Mouse (Mus musculus) small intestine, adult 2 months (tissue): ENCODE results near the gene Rbm42. TPM values are rescaled to one million over a fixed set of nuclear protein-coding genes. Genes with fewer than 3 reads are reported as not detected.

Experiments
- H3K27ac ChIP-seq: fragments of 200-500 bp; 2 replicates; pipeline ENCODE4 v1.5.1; 2012; ENCODE audit warnings: low read depth, low read length, control low read depth, inconsistent platforms; ENCODE audit not compliant: insufficient read depth
- H3K27me3 ChIP-seq: fragments of 200-500 bp; 2 replicates; pipeline ENCODE4 v1.6.1; 2012; ENCODE audit warnings: mild to moderate bottlenecking, moderate library complexity, low read length, inconsistent platforms; ENCODE audit not compliant: control insufficient read depth, insufficient read depth
- H3K36me3 ChIP-seq: fragments of 200-500 bp; 2 replicates; pipeline ENCODE4 v1.6.1; 2012; ENCODE audit warnings: mild to moderate bottlenecking, low read length, control low read depth, inconsistent platforms; ENCODE audit not compliant: control insufficient read depth, insufficient read depth
- H3K4me1 ChIP-seq: fragments of 200-500 bp; 2 replicates; pipeline ENCODE4 v1.6.1; 2012; ENCODE audit warnings: low read length, inconsistent platforms, mixed read lengths; ENCODE audit not compliant: control insufficient read depth, insufficient read depth, insufficient read length
- H3K4me3 ChIP-seq: fragments of 200-500 bp; 2 replicates; pipeline ENCODE4 v1.5.1; 2012; ENCODE audit warnings: low read depth, mild to moderate bottlenecking, control low read depth, inconsistent platforms, low read length, moderate library complexity
- CTCF ChIP-seq: fragments of 200-500 bp; IDR thresholded peaks from 2 replicates; pipeline ENCODE4 v1.5.1; 2012; ENCODE audit warnings: low read depth, mild to moderate bottlenecking, control low read depth, inconsistent platforms, low read length, moderate library complexity, mixed read lengths; ENCODE audit not compliant: insufficient replicate concordance, insufficient read length; ENCODE audit errors: extremely low read depth
- POLR2A ChIP-seq: fragments of 200-500 bp; IDR thresholded peaks from 2 replicates; pipeline ENCODE4 v1.6.1; 2012; ENCODE audit warnings: low read depth, mild to moderate bottlenecking, control low read depth, inconsistent platforms, low read length, moderate library complexity
- WGBS: fragments of 180-500 bp; shearing (Covaris S2); methylation state at CpG from one replicate; pipeline ENCODE4 v1.1.7; 2018; 5-methylcytosine and 5-hydroxymethylcytosine counted together
- polyA plus RNA-seq: library from polyadenylated mRNA; depleted of rRNA; stranded (reverse); fragments of >200 nt; gene quantifications from 2 replicates; pipeline ENCODE4 v1.2.3, GENCODE M21; 2012

Gene Rbm42
- polyA plus RNA-seq, 1 experiment, result 94.9 TPM

DNA sequence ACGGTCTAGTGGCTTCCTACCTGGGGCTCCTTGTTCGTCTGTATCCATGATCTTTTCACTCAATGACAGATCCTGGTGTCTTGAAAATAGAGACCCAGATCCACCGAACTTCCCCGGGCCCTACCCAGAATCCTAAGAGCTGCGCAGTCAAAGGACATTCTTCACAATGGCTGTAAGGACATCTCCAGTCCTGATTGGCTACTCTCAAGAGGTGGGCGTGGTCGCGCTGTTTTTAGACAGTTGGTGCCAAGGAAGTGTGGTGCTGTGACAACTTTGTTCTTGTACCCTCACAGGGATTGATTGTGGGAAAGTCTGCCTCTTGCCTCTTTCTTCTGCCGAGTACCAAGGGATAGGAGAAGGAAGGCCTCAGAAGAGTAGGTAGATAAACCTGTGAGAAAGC lies 21.4 kb upstream of the Rbm42 start, which contains the start of gene Pmis2:
Pmis2 (minus strand) TSS at position 126 of the 400 bp plus-strand sequence.
- TF ChIP-seq POLR2A (no peak), CTCF (no peak)

DNA sequence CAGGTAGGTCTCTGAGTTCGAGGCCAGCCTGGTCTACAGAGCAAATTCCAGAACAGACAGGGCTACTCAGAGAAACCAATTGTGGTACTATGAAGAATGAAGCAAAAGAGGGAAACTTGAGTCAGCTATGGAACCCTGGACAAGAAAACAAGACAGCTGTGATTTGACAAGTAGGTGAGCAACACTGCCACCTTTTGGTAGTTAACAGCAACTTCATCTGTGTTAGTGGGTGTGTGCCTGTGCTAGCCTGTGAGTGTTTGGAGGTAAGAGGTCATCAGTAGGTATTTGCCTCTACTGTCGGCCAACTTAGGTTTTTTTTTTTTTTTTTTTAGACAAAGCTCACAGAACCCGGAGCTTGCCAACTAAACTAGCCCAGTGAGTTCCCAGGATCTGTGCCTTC lies 19.1 kb upstream of the Rbm42 start:
- Histone ChIP-seq H3K27ac (no peak overlapping the region), H3K27me3 (no peaks in the 10 kb centered on the region), H3K36me3 (no peaks in the 10 kb centered on the region), H3K4me3 (no peak overlapping the region), H3K4me1 (peaks cover 5% of the 10 kb centered on the region; the same call in 1 of the 2 replicates)
- no peak for TF ChIP-seq CTCF
- no peak for TF ChIP-seq POLR2A
- WGBS, result 27% methylated on average over 3 of the region's 3 CpGs

More for the DNA sequence above, 21.4 kb upstream of the Rbm42 start, which contains the start of gene Pmis2:
- H3K4me3 ChIP-seq, result no peak within 1 kb of the TSS
- no peaks in the 10 kb centered on the region for H3K4me1 ChIP-seq
- H3K36me3 ChIP-seq, result no peaks in the 10 kb centered on the region
- 74% methylated on average over 9 of the region's 9 CpGs for WGBS
- H3K27me3 ChIP-seq, result no peaks in the 10 kb centered on the region
- no peak within 1 kb of the TSS for H3K27ac ChIP-seq

DNA sequence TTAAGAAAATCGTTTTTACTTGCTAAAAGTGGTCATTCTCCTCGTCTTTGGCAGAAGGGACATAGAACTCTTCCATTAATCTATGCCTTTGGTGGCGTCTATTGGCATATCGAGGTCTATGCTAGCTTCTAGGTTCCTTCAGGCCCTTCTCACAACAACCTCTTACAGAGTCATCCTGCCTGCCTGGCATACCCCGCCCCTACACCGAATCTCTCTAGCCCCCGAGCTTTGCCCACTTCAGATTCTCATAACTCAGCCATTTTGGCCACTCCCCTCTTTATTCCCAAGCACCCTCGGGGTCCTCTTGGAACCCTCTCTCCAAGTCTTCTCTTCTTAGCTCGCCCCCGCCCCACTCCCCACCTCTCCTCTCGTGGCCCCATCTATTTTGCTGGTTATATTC lies 15.2 kb upstream of the Rbm42 start:
- TF ChIP-seq POLR2A (no peak), CTCF (no peak)
- Histone ChIP-seq H3K27ac (no peak overlapping the region), H3K27me3 (no peaks in the 10 kb centered on the region), H3K36me3 (peaks cover 5% of the 10 kb centered on the region; the same call in 1 of the 2 replicates), H3K4me1 (peaks cover 5% of the 10 kb centered on the region; the same call in 1 of the 2 replicates), H3K4me3 (peak overlapping the region; percentile 84)
- 3% methylated on average over 11 of the region's 11 CpGs for WGBS

GRCm38 (mm10) chr7:30664529-30665200 lies 14.5 kb upstream of the Rbm42 start, which contains the start of gene Haus5:
Gene Haus5 (minus strand): TSS chr7:30664994.
- no peaks in the 10 kb centered on the region for H3K27me3 ChIP-seq
- H3K36me3 ChIP-seq, result peaks cover 5% of the 10 kb centered on the region; the same call in 1 of the 2 replicates
- WGBS, result under 1% methylated on average over 34 of the region's 34 CpGs
- TF ChIP-seq CTCF (no peak), POLR2A (no peak)
- no peak within 1 kb of the TSS for H3K27ac ChIP-seq
- peaks cover 5% of the 10 kb centered on the region; the same call in 1 of the 2 replicates for H3K4me1 ChIP-seq
- H3K4me3 ChIP-seq, result peak within 1 kb of the TSS; percentile 84

GRCm38 (mm10) chr7:30639083-30639482 lies 11.0 kb downstream of the Rbm42 start:
- Histone ChIP-seq H3K4me1 (peaks cover 6% of the 10 kb centered on the region; the same call in 1 of the 2 replicates), H3K36me3 (peaks cover 34% of the 10 kb centered on the region), H3K27ac (no peak overlapping the region), H3K27me3 (peaks cover 16% of the 10 kb centered on the region), H3K4me3 (no peak overlapping the region)
- TF ChIP-seq CTCF, result no peak
- TF ChIP-seq POLR2A, result no peak
- WGBS, result 22% methylated on average over 4 of the region's 4 CpGs

DNA sequence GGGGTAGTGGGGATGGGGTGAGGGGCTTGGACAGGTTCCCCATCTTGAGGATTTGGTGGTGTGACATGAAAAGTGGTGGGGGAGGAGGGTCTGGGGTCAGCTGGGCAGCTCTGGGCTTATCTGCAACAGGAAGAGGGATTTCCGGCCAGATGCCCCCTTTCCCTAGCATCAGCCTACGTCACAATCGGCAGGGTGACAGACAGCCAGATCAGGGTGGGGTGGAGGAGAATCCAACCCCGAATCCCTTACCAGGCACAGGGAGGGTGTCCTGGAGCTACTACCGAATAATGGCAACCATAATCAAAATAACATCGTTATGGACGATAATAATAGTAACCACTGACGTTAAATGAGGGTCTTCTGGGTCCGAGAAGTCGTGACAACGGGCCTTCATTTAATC lies 13.7 kb downstream of the Rbm42 start:
- no peak overlapping the region for H3K4me3 ChIP-seq
- 31% methylated on average over 11 of the region's 11 CpGs for WGBS
- no peak overlapping the region for H3K27ac ChIP-seq
- peaks cover 6% of the 10 kb centered on the region; the same call in 1 of the 2 replicates for H3K4me1 ChIP-seq
- peaks cover 30% of the 10 kb centered on the region for H3K27me3 ChIP-seq
- no peak for TF ChIP-seq POLR2A
- no peak for TF ChIP-seq CTCF
- peaks cover 10% of the 10 kb centered on the region for H3K36me3 ChIP-seq

GRCm38 (mm10) chr7:30635752-30636151 lies 14.4 kb downstream of the Rbm42 start, which contains the start of gene Etv2:
Gene Etv2 (minus strand): TSS chr7:30635852.
- H3K4me3 ChIP-seq, result no peak within 1 kb of the TSS
- peaks cover 30% of the 10 kb centered on the region for H3K27me3 ChIP-seq
- peaks cover 6% of the 10 kb centered on the region; the same call in 1 of the 2 replicates for H3K4me1 ChIP-seq
- WGBS, result 9% methylated on average over 5 of the region's 5 CpGs
- peaks cover 4% of the 10 kb centered on the region for H3K36me3 ChIP-seq
- TF ChIP-seq CTCF (no peak), POLR2A (no peak)
- no peak within 1 kb of the TSS for H3K27ac ChIP-seq
